Mouse (Mus musculus): Measurements from ENCODE around the gene Pigo.

GRCm38 (mm10) chr4:43019176-43019575 lies 6.4 kb downstream of the Pigo start:
- TF ChIP-seq POLR2A (IDR thresholded peaks at IDR 0.05; ENCODE audit: borderline replicate concordance, control insufficient read depth, low read depth, low read length) (no peak), CTCF (IDR thresholded peaks at IDR 0.05; ENCODE audit: control insufficient read depth, insufficient read depth, low read length) (no peak)
